Mouse (Mus musculus) liver, adult 2 months (tissue): ENCODE measurements at regions not wholly inside any gene's neighbourhood (a gene's known extent, or its start where the extent isn't known, plus 50 kb on each side); places are given as distances from the start of the nearest gene placed in this dataset.

Experiments used
- DNase-seq: peaks from one replicate; pipeline ENCODE4 v3.0.0-alpha.2; 2011; ENCODE audit warnings: low read depth, low spot score; ENCODE audit errors: extremely low read depth
- H3K27ac ChIP-seq: fragments of 200-500 bp; replicated peaks from 2 replicates; pipeline ENCODE4 v1.5.1; 2012; ENCODE audit warnings: low read depth, mild to moderate bottlenecking, control low read depth, inconsistent platforms, low read length; ENCODE audit not compliant: insufficient read depth
- H3K27me3 ChIP-seq: fragments of 200-500 bp; 2 replicates; pipeline ENCODE4 v1.6.1; 2012; ENCODE audit warnings: mild to moderate bottlenecking, moderate library complexity, low read length, inconsistent platforms; ENCODE audit not compliant: control insufficient read depth, insufficient read depth
- H3K36me3 ChIP-seq: fragments of 200-500 bp; 2 replicates; pipeline ENCODE4 v1.6.1; 2012; ENCODE audit warnings: low read length, inconsistent platforms; ENCODE audit not compliant: control insufficient read depth, insufficient read depth
- H3K4me1 ChIP-seq: fragments of 200-500 bp; 2 replicates; pipeline ENCODE4 v1.6.1; 2011; ENCODE audit warnings: low read length; ENCODE audit not compliant: control insufficient read depth, insufficient read depth
- H3K4me3 ChIP-seq: fragments of 200-500 bp; 2 replicates; pipeline ENCODE4 v1.5.1; 2011; ENCODE audit warnings: low read depth, mild to moderate bottlenecking, control low read depth, low read length, moderate library complexity; ENCODE audit not compliant: insufficient read depth
- H3K79me2 ChIP-seq: fragments of 200-500 bp; 2 replicates; pipeline ENCODE4 v1.6.1; 2012; ENCODE audit warnings: inconsistent platforms, mild to moderate bottlenecking, low read length, moderate library complexity; ENCODE audit not compliant: control insufficient read depth, insufficient read depth
- H3K9ac ChIP-seq: fragments of 200-500 bp; 2 replicates; pipeline ENCODE4 v1.6.1; 2012; ENCODE audit warnings: low read depth, mild to moderate bottlenecking, control low read depth, inconsistent platforms, low read length
- CTCF ChIP-seq: fragments of 200-500 bp; IDR thresholded peaks from 2 replicates; pipeline ENCODE4 v1.5.1; 2011; ENCODE audit warnings: low read depth, low read length, control low read depth
- POLR2A ChIP-seq: fragments of 200-500 bp; IDR thresholded peaks from 2 replicates; pipeline ENCODE4 v1.6.1; 2011; ENCODE audit warnings: low read length, control low read depth; ENCODE audit not compliant: insufficient read depth; ENCODE audit errors: extremely low read depth
- WGBS: fragments of 180-500 bp; shearing (Covaris S2); methylation state at CpG from one replicate; pipeline ENCODE4 v1.1.7; 2018; 5-methylcytosine and 5-hydroxymethylcytosine counted together

- no peak for DNase-seq
- TF ChIP-seq CTCF: no peak
- no peak for TF ChIP-seq POLR2A
- no peaks in the 10 kb centered on the region for H3K4me1 ChIP-seq
- no peak overlapping the region for H3K4me3 ChIP-seq
- WGBS: 69% methylated on average over 3 of the region's 3 CpGs
- no peaks in the 10 kb centered on the region for H3K79me2 ChIP-seq
- no peak overlapping the region for H3K9ac ChIP-seq
- no peaks in the 10 kb centered on the region for H3K27me3 ChIP-seq
- H3K36me3 ChIP-seq: no peaks in the 10 kb centered on the region
- H3K27ac ChIP-seq: no peak overlapping the region
Measured at GRCm38 (mm10) chr8:26744424-26744823, 232.7 kb upstream of the Zfp703 start.

DNA sequence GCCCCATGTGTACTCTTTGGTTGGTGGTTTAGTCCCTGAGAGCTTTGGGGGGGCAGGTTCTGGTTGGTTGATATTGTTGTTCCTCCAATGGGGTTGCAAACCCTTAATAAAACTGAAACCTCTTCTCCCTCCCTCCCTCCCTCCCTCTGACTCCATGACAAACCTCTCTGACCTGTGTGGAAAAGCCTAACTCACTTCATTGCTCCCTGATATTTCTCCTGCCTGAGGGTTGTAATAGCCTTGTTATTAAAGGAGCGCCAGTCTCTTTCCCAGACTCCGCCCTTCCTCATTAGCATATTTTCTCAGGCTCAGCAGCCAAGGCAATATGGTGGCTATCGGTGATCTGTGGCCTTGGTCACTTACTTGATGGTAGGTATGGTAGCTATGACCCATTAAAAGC lies 230.3 kb upstream of the Zfp703 start:
- H3K9ac ChIP-seq: no peak overlapping the region
- DNase-seq: no peak
- H3K27ac ChIP-seq: no peak overlapping the region
- TF ChIP-seq POLR2A: no peak
- no peak for TF ChIP-seq CTCF
- H3K27me3 ChIP-seq: no peaks in the 10 kb centered on the region
- no peaks in the 10 kb centered on the region for H3K36me3 ChIP-seq
- H3K4me3 ChIP-seq: no peak overlapping the region
- WGBS: 88% methylated on average over 3 of the region's 3 CpGs
- no peaks in the 10 kb centered on the region for H3K79me2 ChIP-seq
- no peaks in the 10 kb centered on the region for H3K4me1 ChIP-seq

GRCm38 (mm10) chr8:26747241-26747972 lies 229.7 kb upstream of the Zfp703 start:
- WGBS: 75% methylated on average over 19 of the region's 19 CpGs
- H3K27ac ChIP-seq: no peak overlapping the region
- TF ChIP-seq POLR2A (no peak), CTCF (no peak)

GRCm38 (mm10) chr8:26748161-26748971 lies 228.8 kb upstream of the Zfp703 start:
- no peak overlapping the region for H3K4me3 ChIP-seq
- no peak overlapping the region for H3K9ac ChIP-seq
- no peaks in the 10 kb centered on the region for H3K27me3 ChIP-seq
- no peaks in the 10 kb centered on the region for H3K4me1 ChIP-seq
- no peak for DNase-seq
- WGBS: 80% methylated on average over 13 of the region's 14 CpGs
- no peak overlapping the region for H3K27ac ChIP-seq
- TF ChIP-seq POLR2A (no peak), CTCF (no peak)
- H3K36me3 ChIP-seq: no peaks in the 10 kb centered on the region
- no peaks in the 10 kb centered on the region for H3K79me2 ChIP-seq

More at GRCm38 (mm10) chr8:26747241-26747972, 229.7 kb upstream of the Zfp703 start:
- H3K27me3 ChIP-seq: no peaks in the 10 kb centered on the region
- H3K36me3 ChIP-seq: no peaks in the 10 kb centered on the region
- H3K4me3 ChIP-seq: no peak overlapping the region
- no peaks in the 10 kb centered on the region for H3K79me2 ChIP-seq
- no peak overlapping the region for H3K9ac ChIP-seq
- DNase-seq: no peak
- no peaks in the 10 kb centered on the region for H3K4me1 ChIP-seq

- Histone ChIP-seq H3K4me3 (no peak overlapping the region), H3K79me2 (no peaks in the 10 kb centered on the region), H3K27me3 (no peaks in the 10 kb centered on the region), H3K36me3 (no peaks in the 10 kb centered on the region), H3K4me1 (no peaks in the 10 kb centered on the region), H3K27ac (no peak overlapping the region), H3K9ac (no peak overlapping the region)
- no peak for DNase-seq
- WGBS: 77% methylated on average over 1 of the region's 1 CpGs
- TF ChIP-seq POLR2A: no peak
- no peak for TF ChIP-seq CTCF
Measured at GRCm38 (mm10) chr8:26748972-26749291, 228.2 kb upstream of the Zfp703 start.

DNA sequence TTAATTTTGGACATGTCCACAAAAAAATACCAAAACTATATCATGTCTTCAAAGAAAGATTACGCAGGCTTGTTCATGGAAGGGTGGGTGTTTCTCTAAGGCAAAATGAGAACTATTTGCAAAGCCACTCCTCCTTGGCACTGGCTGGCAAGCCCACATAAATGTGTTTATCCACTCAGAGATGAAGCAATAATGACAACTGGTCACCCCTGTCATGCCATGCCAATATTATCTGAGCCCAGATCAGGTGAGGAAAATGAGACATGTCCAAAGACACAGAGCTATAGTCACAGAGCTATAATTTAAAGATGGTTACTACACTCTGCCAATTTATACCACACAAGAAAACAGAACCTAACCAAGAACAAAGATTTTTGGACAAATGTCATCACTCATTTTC lies 227.0 kb upstream of the Zfp703 start:
- H3K36me3 ChIP-seq: no peaks in the 10 kb centered on the region
- no peak for DNase-seq
- no peak overlapping the region for H3K27ac ChIP-seq
- H3K4me1 ChIP-seq: no peaks in the 10 kb centered on the region
- TF ChIP-seq POLR2A (no peak), CTCF (no peak)
- H3K27me3 ChIP-seq: no peaks in the 10 kb centered on the region
- no peak overlapping the region for H3K9ac ChIP-seq
- no peak overlapping the region for H3K4me3 ChIP-seq
- no peaks in the 10 kb centered on the region for H3K79me2 ChIP-seq
- 97% methylated on average over 1 of the region's 1 CpGs for WGBS
